ENCODE assay signal across 9 mouse cellular contexts in genomic region chr6:39347880-39348814, GRCm38 (mm10). TPM values are rescaled to one million over a fixed set of nuclear protein-coding genes. Genes with fewer than 3 reads are reported as not detected.
DNase-seq lines count a peak whose midpoint lies in the region; ATAC-seq and TF ChIP-seq lines count a peak whose summit lies in the region.
"Had no signal": no experiment of that assay in that cellular context is flagged by ENCODE, and none has a peak within 500 bp of the region (broad histone marks: within the 10 kb centered on the region; RNA-seq: fewer than 3 reads in every experiment).

No protein-coding gene starts in this region.

- no peak overlapping the region for H3K4me3 ChIP-seq in lung, embryonic 15.5 days
- no peak overlapping the region for H3K4me3 ChIP-seq in lung, adult 2 months (replicated peaks; ENCODE audit: extremely low read depth, low read depth, low read length)
- H3K4me3 ChIP-seq: limb, embryonic 15.5 days had no signal

- no peak for TF ChIP-seq POLR2A in lung, adult 2 months (IDR thresholded peaks at IDR 0.05; ENCODE audit: borderline replicate concordance, extremely low read depth, low read depth, low read length)

- 42% methylated on average over 4 of the region's 4 CpGs for WGBS in lung, embryonic 15.5 days
- 46% methylated on average over 4 of the region's 4 CpGs for WGBS in lung, adult 2 months

- intact Hi-C loops in left cerebral cortex, postnatal 25 days (cut with DNase I): no loop called here

- TF ChIP-seq CTCF in lung, adult 2 months (IDR thresholded peaks at IDR 0.05; ENCODE audit: insufficient read depth, low read length): no peak

- peaks cover 50% of the 10 kb centered on the region for H3K36me3 ChIP-seq in lung, embryonic 15.5 days

- ATAC-seq in lung, embryonic 15.5 days (ENCODE audit: borderline replicate concordance, extremely low read depth, low FRiP score, low TSS enrichment): no peak
- peak; percentile 80 for ATAC-seq in inflammation-experienced regulatory T-cells, adult 6 months

- no peak for DNase-seq in lung, adult 2 months
- peak; percentile 60 for DNase-seq in embryo, embryonic 9.5 days (ENCODE audit: extremely low spot score)
- peak; percentile 46 for DNase-seq in thymus, postnatal 25 days
- no peak for DNase-seq in left cerebral cortex, postnatal 25 days (ENCODE audit: low spot score in 2 of 2)
- no peak for DNase-seq in frontal cortex, postnatal 25 days (ENCODE audit: low spot score in 2 of 2)
- DNase-seq in frontal cortex, postnatal 36 days (ENCODE audit: low spot score in 2 of 2): no peak

- peak overlapping the region; percentile 29 for H3K27ac ChIP-seq in lung, embryonic 15.5 days
- H3K27ac ChIP-seq: limb, embryonic 15.5 days had no signal

- no peak overlapping the region for H3K9ac ChIP-seq in lung, embryonic 15.5 days
- H3K9ac ChIP-seq: limb, embryonic 15.5 days had no signal

- no peaks in the 10 kb centered on the region for H3K9me3 ChIP-seq in lung, embryonic 15.5 days
- H3K9me3 ChIP-seq: limb, embryonic 15.5 days had no signal

- no peaks in the 10 kb centered on the region for H3K4me1 ChIP-seq in lung, embryonic 15.5 days
- H3K4me1 ChIP-seq in lung, adult 2 months (ENCODE audit: control insufficient read depth, insufficient read depth, low read length): no peaks in the 10 kb centered on the region

- no peaks in the 10 kb centered on the region for H3K27me3 ChIP-seq in lung, embryonic 15.5 days
- H3K27me3 ChIP-seq: limb, embryonic 15.5 days had no signal

- no peak overlapping the region for H3K4me2 ChIP-seq in lung, embryonic 15.5 days
- H3K4me2 ChIP-seq: limb, embryonic 15.5 days had no signal

RNA-seq across cellular contexts. Expression of gene Slc37a3, which starts 29.3 kb away (rescaled TPM):
- polyA plus RNA-seq in lung, embryonic 15.5 days (2015; fragmentation: Nextera tagmentation; extraction: Ambion mirVana): 39.3 and 41.5 TPM in 2 replicates
- 13.7 and 21.1 TPM in 2 replicates for polyA plus RNA-seq in lung, adult 2 months (2012; rRNA removed)
- polyA plus RNA-seq in inflammation-experienced regulatory T-cells, adult 6 months (2017; shearing (Covaris generic)): 10 to 100 TPM; 31.0 to 41.8 (median 32.2) TPM
- total RNA-seq in left cerebral cortex, postnatal 25 days (2021): 10 to 100 TPM; 72.2 to 75.5 TPM

RNA-seq across cellular contexts. Expression of gene Rab19, which starts 32.8 kb away (rescaled TPM):
- polyA plus RNA-seq in lung, embryonic 15.5 days (2015; fragmentation: Nextera tagmentation; extraction: Ambion mirVana): 4.2 and 6.3 TPM in 2 replicates
- 3.6 and 5.2 TPM in 2 replicates for polyA plus RNA-seq in lung, adult 2 months (2012; rRNA removed)
- polyA plus RNA-seq in inflammation-experienced regulatory T-cells, adult 6 months (2017; shearing (Covaris generic)): 10 to 100 TPM; 60.3 to 92.4 (median 72.6) TPM
- not detected for total RNA-seq in left cerebral cortex, postnatal 25 days (2021)

Comparison
In these comparisons a context has a peak if more than half of its experiments do, and no peak if none do; other contexts are left out.
1. DNase-seq: peak in embryo, embryonic 9.5 days (single experiment) and thymus, postnatal 25 days (single experiment); none in lung, adult 2 months (single experiment), left cerebral cortex, postnatal 25 days (0 of 2), frontal cortex, postnatal 25 days (0 of 2) and frontal cortex, postnatal 36 days (0 of 2).